Mouse (Mus musculus) midbrain, postnatal 0 days (tissue): ENCODE measurements around the gene Disp2. TPM values are rescaled to one million over a fixed set of nuclear protein-coding genes. Genes with fewer than 3 reads are reported as not detected.

Source experiments
- ATAC-seq: fragments of 200-750 bp; cut with Nextera tagmentation; 2 replicates; pipeline ENCODE4 v1.8.0; 2017; ENCODE audit warnings: moderate number of reproducible peaks, mild to moderate bottlenecking, moderate TSS enrichment, moderate library complexity; ENCODE audit not compliant: low FRiP score
- DNase-seq: peaks from one replicate; pipeline ENCODE4 v3.0.0-alpha.2; 2015; ENCODE audit warnings: low spot score
- H3K27ac ChIP-seq: fragments of 300-500 bp; sonication (generic); 2 replicates; pipeline ENCODE4 v1.5.1; 2014; ENCODE audit warnings: low read depth, mild to moderate bottlenecking, low read length, mixed read lengths
- H3K27me3 ChIP-seq: fragments of 300-500 bp; sonication (generic); 2 replicates; pipeline ENCODE4 v1.6.1; 2014; ENCODE audit warnings: low read length, control low read depth, mixed read lengths; ENCODE audit not compliant: insufficient read depth
- H3K36me3 ChIP-seq: fragments of 300-500 bp; sonication (generic); 2 replicates; pipeline ENCODE4 v1.6.1; 2014; ENCODE audit warnings: low read length, control low read depth, mixed read lengths; ENCODE audit not compliant: insufficient read depth
- H3K4me1 ChIP-seq: fragments of 300-500 bp; sonication (generic); 2 replicates; pipeline ENCODE4 v1.6.1; 2014; ENCODE audit warnings: mild to moderate bottlenecking, control low read depth, antibody characterized with exemption, low read length, mixed read lengths; ENCODE audit not compliant: insufficient read depth
- H3K4me2 ChIP-seq: fragments of 300-500 bp; sonication (generic); 2 replicates; pipeline ENCODE4 v1.6.1; 2014; ENCODE audit warnings: low read depth, mild to moderate bottlenecking, low read length, mixed read lengths; ENCODE audit not compliant: poor library complexity, severe bottlenecking
- H3K4me3 ChIP-seq: fragments of 300-500 bp; sonication (generic); 2 replicates; pipeline ENCODE4 v1.5.1; 2014; ENCODE audit warnings: low read depth, mild to moderate bottlenecking, low read length, moderate library complexity
- H3K9ac ChIP-seq: fragments of 300-500 bp; sonication (generic); replicated peaks from 2 replicates; pipeline ENCODE4 v1.6.1; 2014; ENCODE audit warnings: mild to moderate bottlenecking, low read length, moderate library complexity, mixed read lengths; ENCODE audit not compliant: poor library complexity, severe bottlenecking
- H3K9me3 ChIP-seq: fragments of 300-500 bp; sonication (generic); 2 replicates; pipeline ENCODE4 v1.6.1; 2016; ENCODE audit warnings: low read length, control low read depth
- CTCF ChIP-seq: IDR thresholded peaks from 2 replicates; pipeline ENCODE4 v1.5.1; 2016; ENCODE audit warnings: antibody characterized with exemption, mild to moderate bottlenecking
- WGBS: fragments of 180-500 bp; shearing (Covaris S2); extraction: QIAGEN DNeasy Blood & Tissue Kit; methylation state at CpG from one replicate; pipeline ENCODE4 v1.1.7; 2014; 5-methylcytosine and 5-hydroxymethylcytosine counted together
- polyA plus RNA-seq: library from polyadenylated mRNA; unstranded; fragments of >200 nt; fragmentation: Nextera tagmentation; extraction: Ambion mirVana; gene quantifications from 2 replicates; pipeline ENCODE4 v1.2.1, GENCODE M21; 2015
- total RNA-seq: library from RNA; depleted of rRNA; stranded (reverse); fragments of >200 nt; gene quantifications from 2 replicates; pipeline ENCODE4 v1.2.3, GENCODE M21; 2014

The Disp2 gene
- total and polyA plus RNA-seq, 2 experiments from 2014 or later = 72.6 to 201 TPM

GRCm38 (mm10) chr2:118752792-118753108 is 26.8 kb upstream of the Disp2 start:
- H3K9me3 ChIP-seq = no peaks in the 10 kb centered on the region
- ATAC-seq = no peak
- DNase-seq = no peak
- peaks cover 1% of the 10 kb centered on the region; the same call in 1 of the 2 replicates for H3K4me1 ChIP-seq
- H3K27ac ChIP-seq = no peak overlapping the region
- TF ChIP-seq CTCF = no peak
- H3K9ac ChIP-seq = no peak overlapping the region
- 0 out of 2 replicates have a peak, but pooled peaks cover 4% of the 10 kb centered on the region for H3K36me3 ChIP-seq
- H3K27me3 ChIP-seq = no peaks in the 10 kb centered on the region
- H3K4me2 ChIP-seq = no peak overlapping the region
- no peak overlapping the region for H3K4me3 ChIP-seq
- 92% methylated on average over 4 of the region's 4 CpGs for WGBS

GRCm38 (mm10) chr2:118754143-118754542 is 25.4 kb upstream of the Disp2 start:
- Histone ChIP-seq H3K27ac (no peak overlapping the region), H3K27me3 (no peaks in the 10 kb centered on the region), H3K9me3 (no peaks in the 10 kb centered on the region), H3K4me3 (no peak overlapping the region), H3K9ac (no peak overlapping the region), H3K36me3 (0 out of 2 replicates have a peak, but pooled peaks cover 2% of the 10 kb centered on the region), H3K4me1 (no peaks in the 10 kb centered on the region; the same call in 1 of the 2 replicates), H3K4me2 (no peak overlapping the region)
- DNase-seq (no peak), ATAC-seq (no peak)
- 95% methylated on average over 5 of the region's 5 CpGs for WGBS
- no peak for TF ChIP-seq CTCF

- Histone ChIP-seq H3K9ac (no peak overlapping the region), H3K36me3 (no peaks in the 10 kb centered on the region), H3K27me3 (no peaks in the 10 kb centered on the region), H3K4me2 (no peak overlapping the region), H3K9me3 (no peaks in the 10 kb centered on the region), H3K27ac (no peak overlapping the region), H3K4me3 (no peak overlapping the region), H3K4me1 (no peaks in the 10 kb centered on the region)
- no peak for TF ChIP-seq CTCF
- 81% methylated on average over 6 of the region's 6 CpGs for WGBS
- DNase-seq = no peak
- ATAC-seq = no peak
These were observed 24.1 kb upstream of the Disp2 start for GRCm38 (mm10) chr2:118755407-118755806.

GRCm38 (mm10) chr2:118756103-118756502 is 23.4 kb upstream of the Disp2 start:
- no peak overlapping the region for H3K27ac ChIP-seq
- H3K4me3 ChIP-seq = no peak overlapping the region
- no peaks in the 10 kb centered on the region for H3K27me3 ChIP-seq
- H3K36me3 ChIP-seq = no peaks in the 10 kb centered on the region
- H3K4me1 ChIP-seq = no peaks in the 10 kb centered on the region
- H3K9ac ChIP-seq = no peak overlapping the region
- DNase-seq (no peak), ATAC-seq (no peak)
- no peak for TF ChIP-seq CTCF
- WGBS = 87% methylated on average over 4 of the region's 4 CpGs
- H3K9me3 ChIP-seq = no peaks in the 10 kb centered on the region
- H3K4me2 ChIP-seq = no peak overlapping the region

GRCm38 (mm10) chr2:118759828-118760227 is 19.7 kb upstream of the Disp2 start:
- no peak overlapping the region for H3K9ac ChIP-seq
- peak; percentile 89 for TF ChIP-seq CTCF
- H3K36me3 ChIP-seq = no peaks in the 10 kb centered on the region

GRCm38 (mm10) chr2:118760311-118761025 is 19.1 kb upstream of the Disp2 start:
- Histone ChIP-seq H3K9me3 (no peaks in the 10 kb centered on the region), H3K27me3 (no peaks in the 10 kb centered on the region), H3K4me2 (no peak overlapping the region), H3K9ac (no peak overlapping the region), H3K36me3 (no peaks in the 10 kb centered on the region), H3K4me1 (peaks cover 8% of the 10 kb centered on the region), H3K4me3 (no peak overlapping the region), H3K27ac (no peak overlapping the region)
- no peak for ATAC-seq
- WGBS = 85% methylated on average over 11 of the region's 11 CpGs
- DNase-seq = no peak
- TF ChIP-seq CTCF = no peak

More at GRCm38 (mm10) chr2:118759828-118760227, 19.7 kb upstream of the Disp2 start:
- Histone ChIP-seq H3K4me1 (peaks cover 8% of the 10 kb centered on the region), H3K4me3 (no peak overlapping the region), H3K9me3 (no peaks in the 10 kb centered on the region), H3K27ac (no peak overlapping the region), H3K27me3 (no peaks in the 10 kb centered on the region), H3K4me2 (no peak overlapping the region)
- WGBS = 15% methylated on average over 8 of the region's 8 CpGs
- ATAC-seq (peak; percentile 67), DNase-seq (peak; percentile 88)
